Mouse (Mus musculus) midbrain, embryonic 16.5 days (tissue): ENCODE results near the gene Rpl32. TPM values are rescaled to one million over a fixed set of nuclear protein-coding genes. Genes with fewer than 3 reads are reported as not detected.

ENCODE experiments used
- ATAC-seq: fragments of 200-750 bp; cut with Nextera tagmentation; 2 replicates; pipeline ENCODE4 v1.8.0; 2017; ENCODE audit warnings: moderate TSS enrichment
- H3K27ac ChIP-seq: fragments of 300-500 bp; sonication (generic); 2 replicates; pipeline ENCODE4 v1.5.1; 2014; ENCODE audit warnings: mild to moderate bottlenecking, low read length, mixed read lengths
- H3K27me3 ChIP-seq: fragments of 300-500 bp; sonication (generic); 2 replicates; pipeline ENCODE4 v1.6.1; 2014; ENCODE audit warnings: low read depth, low read length, mixed read lengths; ENCODE audit not compliant: control insufficient read depth, insufficient read depth
- H3K36me3 ChIP-seq: fragments of 300-500 bp; sonication (generic); 2 replicates; pipeline ENCODE4 v1.6.1; 2014; ENCODE audit warnings: mild to moderate bottlenecking, low read length, moderate library complexity, mixed read lengths; ENCODE audit not compliant: control insufficient read depth, insufficient read depth
- H3K4me1 ChIP-seq: fragments of 300-500 bp; sonication (generic); 2 replicates; pipeline ENCODE4 v1.6.1; 2014; ENCODE audit warnings: mild to moderate bottlenecking, low read length, mixed read lengths; ENCODE audit not compliant: control insufficient read depth, insufficient read depth
- H3K4me2 ChIP-seq: fragments of 300-500 bp; sonication (generic); 2 replicates; pipeline ENCODE4 v1.6.1; 2014; ENCODE audit warnings: mild to moderate bottlenecking, low read length, mixed read lengths
- H3K4me3 ChIP-seq: fragments of 300-500 bp; sonication (generic); 2 replicates; pipeline ENCODE4 v1.5.1; 2014; ENCODE audit warnings: low read depth, mild to moderate bottlenecking, low read length, moderate library complexity, mixed read lengths
- H3K9ac ChIP-seq: fragments of 300-500 bp; sonication (generic); 2 replicates; pipeline ENCODE4 v1.6.1; 2014; ENCODE audit warnings: low read depth, low read length, mixed read lengths
- H3K9me3 ChIP-seq: fragments of 300-500 bp; sonication (generic); replicated peaks from 2 replicates; pipeline ENCODE4 v1.6.1; 2014; ENCODE audit warnings: mild to moderate bottlenecking, low read length, mixed read lengths; ENCODE audit not compliant: control insufficient read depth, poor library complexity, severe bottlenecking
- WGBS: fragments of 180-500 bp; shearing (Covaris S2); extraction: QIAGEN DNeasy Blood & Tissue Kit; methylation state at CpG from one replicate; pipeline ENCODE4 v1.1.7; 2014; 5-methylcytosine and 5-hydroxymethylcytosine counted together
- polyA plus RNA-seq: library from polyadenylated mRNA; unstranded; fragments of >200 nt; fragmentation: Nextera tagmentation; extraction: Ambion mirVana; gene quantifications from 2 replicates; pipeline ENCODE4 v1.2.1, GENCODE M21; 2015

Gene Rpl32
- polyA plus RNA-seq, 1 experiment from 2014 or later = 855 TPM

DNA sequence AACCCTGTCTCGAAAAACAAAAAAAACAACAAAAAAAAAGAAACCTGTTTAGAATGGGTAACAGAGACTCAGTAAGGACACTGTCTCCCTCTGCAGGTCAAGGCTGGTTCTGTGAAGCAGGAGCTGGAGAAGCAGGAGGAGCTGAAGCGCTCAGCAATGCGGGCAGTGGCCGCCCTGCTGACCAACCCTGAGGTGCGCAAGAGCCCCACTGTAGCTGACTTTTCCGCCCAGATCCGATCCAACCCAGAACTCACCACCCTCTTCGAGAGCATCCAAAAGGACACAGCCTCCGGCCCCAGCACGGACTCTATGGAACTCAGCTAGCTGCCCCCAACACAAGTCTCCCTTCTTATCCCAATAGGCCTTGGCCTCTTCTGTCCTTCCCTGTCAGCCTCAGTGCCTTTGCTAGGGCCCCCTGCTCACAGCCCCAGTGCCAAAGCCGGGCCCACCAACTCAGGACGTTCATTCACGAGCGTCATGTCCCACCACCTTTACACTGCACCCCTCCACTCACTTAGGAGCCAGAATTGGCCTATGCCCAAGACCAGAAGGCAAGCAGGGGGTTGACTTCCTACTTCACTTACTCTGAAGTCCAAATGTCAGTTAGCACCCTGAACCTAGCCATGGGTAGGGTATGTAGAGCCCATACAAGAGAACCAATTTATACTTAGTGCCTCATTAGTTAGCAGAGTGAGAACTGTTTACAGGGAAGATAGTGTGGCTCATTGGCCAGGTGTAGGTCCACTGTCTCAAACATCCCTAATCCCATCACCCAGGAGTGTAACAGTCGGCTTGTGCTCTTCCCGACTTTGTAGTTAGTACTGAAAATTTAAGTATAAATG lies 4.8 kb downstream of the Rpl32 start:
- Histone ChIP-seq H3K4me1 (peaks cover 17% of the 10 kb centered on the region), H3K4me2 (no peak overlapping the region), H3K27ac (no peak overlapping the region), H3K36me3 (peaks cover 30% of the 10 kb centered on the region), H3K9me3 (no peaks in the 10 kb centered on the region), H3K4me3 (no peak overlapping the region), H3K9ac (no peak overlapping the region), H3K27me3 (no peaks in the 10 kb centered on the region)
- WGBS = 47% methylated on average over 16 of the region's 16 CpGs
- ATAC-seq = 0 out of 2 replicates have a peak, but pooled peaks have one; percentile 13

DNA sequence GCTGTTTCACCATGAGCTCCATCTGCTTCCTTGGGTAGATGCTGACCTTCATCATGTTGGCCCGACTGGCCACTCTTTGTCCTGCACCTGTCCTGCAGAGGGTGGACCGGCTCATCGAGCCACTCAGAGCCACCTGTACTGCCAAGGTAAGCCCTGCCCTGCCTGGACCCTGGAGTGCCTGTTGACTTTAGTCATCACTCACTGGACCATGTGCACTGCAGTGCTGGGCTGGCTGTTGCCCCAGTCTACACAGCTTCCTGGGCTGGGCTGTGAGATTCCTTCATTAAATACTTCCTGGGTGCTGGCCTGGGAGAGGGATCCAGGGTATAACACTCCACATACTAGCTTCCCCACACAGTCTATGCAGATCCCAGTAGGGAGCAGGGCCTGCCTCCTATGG lies 6.7 kb downstream of the Rpl32 start:
- no peak overlapping the region for H3K27ac ChIP-seq

DNA sequence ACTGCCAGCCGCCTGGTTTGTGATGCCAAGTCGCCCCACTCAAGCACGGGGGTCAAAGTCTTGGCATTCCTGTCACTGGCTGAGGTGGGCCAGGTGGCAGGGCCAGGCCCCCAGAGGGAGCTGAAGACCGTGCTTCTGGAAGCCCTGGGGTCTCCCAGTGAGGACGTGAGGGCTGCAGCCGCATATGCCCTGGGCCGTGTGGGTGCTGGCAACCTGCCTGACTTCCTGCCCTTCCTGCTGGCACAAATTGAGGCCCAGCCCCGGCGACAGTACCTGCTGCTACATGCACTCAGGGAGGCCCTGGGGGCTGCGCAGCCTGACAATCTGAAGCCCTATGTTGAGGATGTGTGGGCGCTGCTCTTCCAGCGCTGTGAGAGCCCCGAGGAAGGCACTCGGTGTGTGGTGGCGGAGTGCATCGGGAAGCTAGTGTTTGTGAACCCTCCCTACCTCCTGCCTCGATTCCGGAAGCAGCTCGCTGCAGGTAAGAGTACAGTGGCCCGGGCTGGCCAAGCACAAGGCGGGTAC lies 15.8 kb downstream of the Rpl32 start:
- peaks cover 49% of the 10 kb centered on the region for H3K36me3 ChIP-seq
- 87% methylated on average over 21 of the region's 21 CpGs for WGBS
- no peak for ATAC-seq

More for the DNA sequence above, 6.7 kb downstream of the Rpl32 start:
- Histone ChIP-seq H3K4me1 (peaks cover 7% of the 10 kb centered on the region), H3K36me3 (peaks cover 31% of the 10 kb centered on the region), H3K4me2 (no peak overlapping the region), H3K9me3 (no peaks in the 10 kb centered on the region), H3K27me3 (no peaks in the 10 kb centered on the region), H3K4me3 (no peak overlapping the region), H3K9ac (no peak overlapping the region)
- ATAC-seq = no peak
- WGBS = 91% methylated on average over 3 of the region's 3 CpGs

DNA sequence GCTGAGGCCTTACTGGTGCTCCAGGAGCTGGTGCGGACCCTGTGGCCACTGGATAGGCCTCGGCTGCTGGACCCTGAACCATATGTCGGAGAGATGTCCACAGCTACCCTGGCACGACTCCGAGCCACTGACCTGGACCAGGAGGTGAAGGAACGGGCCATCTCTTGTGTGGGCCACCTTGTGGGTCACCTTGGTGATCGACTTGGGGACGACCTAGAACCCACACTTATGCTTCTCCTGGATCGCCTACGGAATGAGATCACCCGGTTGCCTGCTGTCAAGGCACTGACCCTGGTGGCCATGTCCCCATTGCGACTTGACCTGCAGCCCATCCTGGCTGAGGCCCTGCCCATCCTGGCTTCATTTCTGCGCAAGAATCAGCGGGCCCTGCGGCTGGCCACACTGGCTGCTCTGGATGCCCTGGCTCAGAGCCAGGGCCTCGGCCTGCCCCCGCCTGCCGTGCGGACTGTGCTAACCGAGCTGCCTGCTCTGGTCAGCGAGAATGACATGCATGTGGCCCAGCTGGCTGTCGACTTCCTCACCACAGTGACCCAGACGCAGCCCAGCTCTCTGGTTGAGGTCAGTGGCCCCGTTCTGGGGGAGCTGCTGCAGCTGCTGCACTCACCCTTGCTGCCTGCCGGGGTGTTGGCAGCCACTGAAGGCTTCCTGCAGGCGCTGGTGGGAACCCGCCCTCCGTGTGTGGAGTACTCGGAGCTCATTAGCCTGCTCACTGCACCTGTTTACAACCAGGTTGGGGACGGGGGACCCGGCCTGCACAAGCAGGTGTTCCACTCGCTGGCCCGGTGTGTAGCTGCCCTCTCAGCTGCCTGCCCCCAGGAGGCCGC lies 16.5 kb downstream of the Rpl32 start:
- Histone ChIP-seq H3K9ac (no peak overlapping the region), H3K27me3 (no peaks in the 10 kb centered on the region), H3K4me3 (no peak overlapping the region), H3K9me3 (no peaks in the 10 kb centered on the region), H3K4me2 (no peak overlapping the region), H3K36me3 (peaks cover 53% of the 10 kb centered on the region), H3K4me1 (no peaks in the 10 kb centered on the region), H3K27ac (no peak overlapping the region)
- WGBS = 87% methylated on average over 34 of the region's 34 CpGs
- ATAC-seq = no peak

More for the DNA sequence above, 15.8 kb downstream of the Rpl32 start:
- no peaks in the 10 kb centered on the region for H3K4me1 ChIP-seq
- no peak overlapping the region for H3K9ac ChIP-seq
- H3K4me3 ChIP-seq = no peak overlapping the region
- H3K27ac ChIP-seq = no peak overlapping the region
- no peak overlapping the region for H3K4me2 ChIP-seq
- no peaks in the 10 kb centered on the region for H3K27me3 ChIP-seq
- H3K9me3 ChIP-seq = no peaks in the 10 kb centered on the region

DNA sequence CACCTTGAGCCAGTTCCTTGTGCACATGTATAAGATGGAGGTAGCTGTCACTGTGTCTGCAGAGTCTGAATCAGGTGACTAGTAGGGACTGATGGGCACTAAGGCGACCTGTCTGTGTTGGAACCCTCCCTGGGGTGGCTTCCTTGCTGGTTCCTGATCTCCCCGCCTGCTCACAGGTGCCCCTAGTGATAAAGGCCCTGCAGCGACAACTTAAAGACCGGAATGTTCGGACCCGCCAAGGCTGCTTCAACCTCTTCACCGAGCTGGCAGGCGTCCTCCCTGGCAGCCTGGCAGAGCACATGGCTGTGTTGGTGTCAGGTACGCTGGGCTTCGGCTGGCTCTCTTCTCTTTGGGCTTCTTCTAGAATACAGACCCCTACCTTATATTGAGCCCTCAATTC lies 17.5 kb downstream of the Rpl32 start:
- H3K4me1 ChIP-seq = no peaks in the 10 kb centered on the region
- H3K36me3 ChIP-seq = peaks cover 55% of the 10 kb centered on the region
- no peaks in the 10 kb centered on the region for H3K27me3 ChIP-seq
- no peak for ATAC-seq
- H3K4me3 ChIP-seq = no peak overlapping the region
- H3K9ac ChIP-seq = no peak overlapping the region
- no peaks in the 10 kb centered on the region for H3K9me3 ChIP-seq
- H3K4me2 ChIP-seq = no peak overlapping the region
- H3K27ac ChIP-seq = no peak overlapping the region
- WGBS = 89% methylated on average over 10 of the region's 10 CpGs

DNA sequence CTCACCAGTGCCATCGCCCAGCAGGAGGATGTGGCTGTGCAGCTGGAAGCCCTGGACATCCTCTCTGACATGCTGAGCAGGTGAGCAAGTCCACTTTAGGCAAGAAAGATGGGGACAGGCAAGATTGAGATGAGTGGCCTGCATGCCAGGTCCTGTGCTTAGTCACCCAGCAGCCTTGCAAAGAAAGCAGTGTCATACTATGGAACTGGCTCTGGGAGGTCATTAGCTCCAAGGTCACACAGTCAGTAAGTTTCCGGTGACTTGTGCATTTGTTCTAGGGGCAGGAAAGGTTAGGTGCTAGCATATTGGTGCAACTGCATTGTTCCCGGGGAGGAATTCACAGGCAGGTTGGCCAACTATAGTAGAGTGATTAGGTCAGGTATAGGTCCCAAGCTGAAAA lies 25.8 kb downstream of the Rpl32 start:
- Histone ChIP-seq H3K27ac (no peak overlapping the region), H3K9ac (no peak overlapping the region), H3K36me3 (peaks cover 25% of the 10 kb centered on the region), H3K4me1 (no peaks in the 10 kb centered on the region), H3K4me3 (no peak overlapping the region), H3K27me3 (no peaks in the 10 kb centered on the region), H3K9me3 (no peaks in the 10 kb centered on the region), H3K4me2 (no peak overlapping the region)
- 92% methylated on average over 3 of the region's 3 CpGs for WGBS
- no peak for ATAC-seq

DNA sequence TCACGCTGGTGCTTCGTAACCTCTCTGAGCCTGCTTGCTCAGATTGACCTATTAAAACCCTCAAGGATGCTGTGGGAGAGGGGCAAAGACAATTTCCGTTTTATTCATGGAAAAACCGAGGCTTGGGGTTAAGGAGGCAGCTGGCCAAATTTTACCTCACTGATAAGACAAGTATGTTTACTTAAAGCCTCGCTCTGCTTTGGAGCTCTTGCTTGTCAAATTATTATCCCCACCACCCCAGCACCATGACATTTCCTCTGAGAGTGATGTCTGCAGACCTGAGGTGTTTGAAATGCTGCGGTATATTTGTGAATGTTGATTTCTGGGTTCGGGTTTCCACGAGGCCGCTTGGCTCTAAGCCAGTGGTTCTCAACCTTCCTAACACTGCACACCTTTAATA lies 32.2 kb downstream of the Rpl32 start:
- H3K36me3 ChIP-seq = 0 out of 2 replicates have a peak, but pooled peaks cover 2% of the 10 kb centered on the region
- no peaks in the 10 kb centered on the region for H3K9me3 ChIP-seq
- peak overlapping the region; percentile 60 for H3K4me2 ChIP-seq
- peaks cover 23% of the 10 kb centered on the region for H3K4me1 ChIP-seq
- H3K4me3 ChIP-seq = peak overlapping the region; percentile 7; the same call in 1 of the 2 replicates
- no peak for ATAC-seq
- no peak overlapping the region for H3K9ac ChIP-seq
- H3K27ac ChIP-seq = no peak overlapping the region
- WGBS = 64% methylated on average over 9 of the region's 9 CpGs
- H3K27me3 ChIP-seq = no peaks in the 10 kb centered on the region

DNA sequence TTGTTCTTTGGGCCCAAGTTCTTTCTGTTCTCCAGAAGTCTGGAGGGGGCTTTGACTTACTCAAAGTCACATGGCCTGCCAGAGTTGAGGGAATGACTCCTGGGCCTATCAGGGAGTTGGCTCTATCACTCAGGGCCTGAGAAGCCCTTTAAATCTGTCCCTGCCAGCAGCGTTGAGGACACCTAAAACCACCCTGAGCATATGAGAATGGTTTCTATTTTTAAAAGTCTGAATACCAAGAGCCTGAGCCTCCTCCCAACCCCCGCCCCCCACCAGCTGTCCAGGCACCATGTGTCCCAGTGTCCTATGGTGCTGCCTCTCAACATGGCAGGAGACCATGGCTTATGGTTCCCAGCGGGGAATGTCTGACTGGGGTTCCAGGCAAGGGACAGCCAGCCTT lies 32.7 kb downstream of the Rpl32 start:
- peak overlapping the region; percentile 60 for H3K4me2 ChIP-seq
- 0 out of 2 replicates have a peak overlapping the region, but pooled peaks have one; percentile 29 for H3K27ac ChIP-seq
- peak overlapping the region; percentile 42; the same call in 1 of the 2 replicates for H3K9ac ChIP-seq
- H3K36me3 ChIP-seq = 0 out of 2 replicates have a peak, but pooled peaks cover 2% of the 10 kb centered on the region
- no peaks in the 10 kb centered on the region for H3K27me3 ChIP-seq
- WGBS = 54% methylated on average over 3 of the region's 3 CpGs
- no peak for ATAC-seq
- H3K4me3 ChIP-seq = peak overlapping the region; percentile 62
- H3K4me1 ChIP-seq = peaks cover 23% of the 10 kb centered on the region
- no peaks in the 10 kb centered on the region for H3K9me3 ChIP-seq
